Mouse (Mus musculus): ENCODE measurements around the gene Clrn2.
A peak's percentile ranks its signal among the peaks of the same experiment; 100 is the strongest.

GRCm38 (mm10) chr5:45419841-45420638 lies 33.5 kb upstream of the Clrn2 start:
- peak; percentile 69 for TF ChIP-seq CTCF (IDR thresholded peaks at IDR 0.05; ENCODE audit: low read depth)
- TF ChIP-seq EP300 (IDR thresholded peaks at IDR 0.05; ENCODE audit: low read depth): no peak
